Mouse (Mus musculus): ENCODE data around the gene St5. TPM values are rescaled to one million over a fixed set of nuclear protein-coding genes. Genes with fewer than 3 reads are reported as not detected.

Gene St5
- polyA plus RNA-seq, 1 experiment from 2014 or later, result 25.3 TPM

Small RNAs within 50 kb of the gene (microRNA-seq; reads per million reads assigned to microRNA genes)
- gene Gm47284, result not detected

Other genes starting within 250 kb of the St5 start
- gene Trim66, start 195.5 kb downstream of the St5 start, polyA plus RNA-seq (2016; fragmentation: Nextera tagmentation; extraction: Ambion mirVana), result 0.04 TPM in 1 of 2 replicates, not detected in the other
- gene Rpl27a, start 184.5 kb downstream of the St5 start, polyA plus RNA-seq (2016; fragmentation: Nextera tagmentation; extraction: Ambion mirVana), result 122 and 125 TPM in 2 replicates
- 47.9 and 50.2 TPM in 2 replicates for gene Akip1, start 85 bp upstream of the St5 start, polyA plus RNA-seq (2016; fragmentation: Nextera tagmentation; extraction: Ambion mirVana)
- gene BC051019, start 20.2 kb upstream of the St5 start, polyA plus RNA-seq (2016; fragmentation: Nextera tagmentation; extraction: Ambion mirVana), result 0.13 and 0.25 TPM in 2 replicates
- not detected in 2 replicates for gene Ascl3, start 28.1 kb upstream of the St5 start, polyA plus RNA-seq (2016; fragmentation: Nextera tagmentation; extraction: Ambion mirVana)
- 38.8 and 39.6 TPM in 2 replicates for gene Tmem9b, start 49.3 kb upstream of the St5 start, polyA plus RNA-seq (2016; fragmentation: Nextera tagmentation; extraction: Ambion mirVana)
- gene Nrip3, start 78.4 kb upstream of the St5 start, polyA plus RNA-seq (2016; fragmentation: Nextera tagmentation; extraction: Ambion mirVana), result 0.59 and 0.67 TPM in 2 replicates
- 0.04 and 0.19 TPM in 2 replicates for gene Scube2, start 162.1 kb upstream of the St5 start, polyA plus RNA-seq (2016; fragmentation: Nextera tagmentation; extraction: Ambion mirVana)